In genomic region chr8:35765020-35765419, GRCm38 (mm10) we compare ENCODE assay signal across 10 mouse cellular contexts. TPM values are rescaled to one million over a fixed set of nuclear protein-coding genes. Genes with fewer than 3 reads are reported as not detected.
DNase-seq lines count a peak whose midpoint lies in the region; ATAC-seq and TF ChIP-seq lines count a peak whose summit lies in the region.
"Had no signal": no experiment of that assay in that cellular context is flagged by ENCODE, and none has a peak within 500 bp of the region (broad histone marks: within the 10 kb centered on the region; RNA-seq: fewer than 3 reads in every experiment).

No protein-coding gene starts in this region.

- no peak for TF ChIP-seq EP300 in liver, postnatal 0 days (IDR thresholded peaks at IDR 0.05; ENCODE audit: low read depth)

- TF ChIP-seq CTCF in liver, postnatal 0 days (IDR thresholded peaks at IDR 0.05; ENCODE audit: low read depth): no peak

- H3K4me3 ChIP-seq in heart, embryonic 13.5 days: peak overlapping the region; percentile 55
- peak overlapping the region; percentile 37 for H3K4me3 ChIP-seq in forebrain, embryonic 15.5 days
- H3K4me3 ChIP-seq in liver, postnatal 0 days (ENCODE audit: low read depth, low read length): peak overlapping the region; percentile 17; the same call in 1 of the 2 replicates

- WGBS in heart, embryonic 13.5 days: 4% methylated on average over 9 of the region's 9 CpGs
- 1% methylated on average over 9 of the region's 9 CpGs for WGBS in forebrain, embryonic 15.5 days
- WGBS in liver, postnatal 0 days (ENCODE audit: insufficient replicate concordance): 8% methylated on average over 9 of the region's 9 CpGs

- ATAC-seq in heart, embryonic 13.5 days (ENCODE audit: extremely low read depth, insufficient number of reproducible peaks, low FRiP score, low TSS enrichment): no peak
- no peak for ATAC-seq in forebrain, embryonic 15.5 days (replicated peaks)
- ATAC-seq in liver, postnatal 0 days: no peak
- ATAC-seq: CD4-positive, CD25-positive, alpha-beta regulatory T cell, adult 4 months had no signal

- no peaks in the 10 kb centered on the region for H3K9me3 ChIP-seq in heart, embryonic 13.5 days
- no peaks in the 10 kb centered on the region for H3K9me3 ChIP-seq in forebrain, embryonic 15.5 days
- no peaks in the 10 kb centered on the region for H3K9me3 ChIP-seq in liver, postnatal 0 days (ENCODE audit: low read length)

- no peak overlapping the region for H3K27ac ChIP-seq in heart, embryonic 13.5 days (replicated peaks)
- H3K27ac ChIP-seq in forebrain, embryonic 15.5 days (replicated peaks): no peak overlapping the region
- no peak overlapping the region for H3K27ac ChIP-seq in liver, postnatal 0 days (ENCODE audit: low read depth)

- no peak for DNase-seq in heart, adult 9 months (ENCODE audit: low spot score in 2 of 2)
- DNase-seq in R1 (ENCODE audit: low read depth, low spot score): peak; percentile 6
- DNase-seq in liver, postnatal 0 days: no peak
- DNase-seq in gastrocnemius, adult 8-10 months (ENCODE audit: low spot score in 2 of 2): no peak
- DNase-seq in ovary, postnatal 36 days (ENCODE audit: low spot score): no peak
- DNase-seq in cerebellum, adult 11-12 months: no peak

- H3K9ac ChIP-seq in heart, embryonic 13.5 days: peak overlapping the region; percentile 64
- H3K9ac ChIP-seq in forebrain, embryonic 15.5 days (replicated peaks): no peak overlapping the region
- H3K9ac ChIP-seq in liver, postnatal 0 days (replicated peaks): no peak overlapping the region

- peak overlapping the region; percentile 93 for H3K4me2 ChIP-seq in heart, embryonic 13.5 days
- H3K4me2 ChIP-seq in forebrain, embryonic 15.5 days (replicated peaks): peak overlapping the region; percentile 75
- H3K4me2 ChIP-seq in liver, postnatal 0 days (ENCODE audit: low read depth, low read length): peak overlapping the region; percentile 48

- no peaks in the 10 kb centered on the region for H3K36me3 ChIP-seq in heart, embryonic 13.5 days
- no peaks in the 10 kb centered on the region for H3K36me3 ChIP-seq in forebrain, embryonic 15.5 days
- no peaks in the 10 kb centered on the region for H3K36me3 ChIP-seq in liver, postnatal 0 days (replicated peaks; ENCODE audit: insufficient read depth, low read length)

- H3K27me3 ChIP-seq in heart, embryonic 13.5 days (replicated peaks): peaks cover 66% of the 10 kb centered on the region
- H3K27me3 ChIP-seq in forebrain, embryonic 15.5 days: peaks cover 10% of the 10 kb centered on the region; the same call in 1 of the 2 replicates
- H3K27me3 ChIP-seq in liver, postnatal 0 days (ENCODE audit: insufficient read depth, low read length): peaks cover 36% of the 10 kb centered on the region

- peaks cover 14% of the 10 kb centered on the region for H3K4me1 ChIP-seq in heart, embryonic 13.5 days
- H3K4me1 ChIP-seq in forebrain, embryonic 15.5 days: peaks cover 14% of the 10 kb centered on the region
- peaks cover 3% of the 10 kb centered on the region; the same call in 1 of the 2 replicates for H3K4me1 ChIP-seq in liver, postnatal 0 days (ENCODE audit: insufficient read depth)

RNA-seq across cellular contexts. Expression of gene Gm19410, which starts 0.6 kb away (rescaled TPM):
- polyA plus RNA-seq in heart, embryonic 13.5 days (2015; fragmentation: Nextera tagmentation; extraction: Ambion mirVana): 0.16 and 0.17 TPM in 2 replicates
- polyA plus RNA-seq in forebrain, embryonic 15.5 days (2015; fragmentation: Nextera tagmentation; extraction: Ambion mirVana): 0.13 and 0.14 TPM in 2 replicates
- 0.02 TPM in 1 of 2 replicates, not detected in the other for polyA plus RNA-seq in liver, postnatal 0 days (2015; fragmentation: Nextera tagmentation; extraction: Ambion mirVana)
- total RNA-seq in gastrocnemius, adult 8-10 months (2022): 1 to 10 TPM in 1 of 4 experiments, under 1 TPM in 3; 0.44 to 1.0 (median 0.66) TPM
- polyA plus RNA-seq: CD4-positive, CD25-positive, alpha-beta regulatory T cell, adult 4 months; large intestine, adult 2 months had no signal
